Mouse (Mus musculus): Measurements from ENCODE around the gene Tubb1. TPM values are rescaled to one million over a fixed set of nuclear protein-coding genes. Genes with fewer than 3 reads are reported as not detected.

Tubb1 gene
- polyA plus RNA-seq (2012; rRNA removed): 0.09 TPM in 1 of 2 replicates, not detected in the other

- H3K4me3 ChIP-seq (ENCODE audit: insufficient read depth, low read length): no peak within 1 kb of the TSS
- TF ChIP-seq CTCF (IDR thresholded peaks at IDR 0.05; ENCODE audit: extremely low read depth, insufficient read depth, low read length): no peak
- no peak for TF ChIP-seq POLR2A (IDR thresholded peaks at IDR 0.05; ENCODE audit: extremely low read depth, insufficient read depth, low read length)
- no peaks in the 10 kb centered on the region for H3K4me1 ChIP-seq (ENCODE audit: control insufficient read depth, insufficient read depth, low read length)
- H3K27ac ChIP-seq (ENCODE audit: insufficient read depth, low read length): no peak within 1 kb of the TSS
Measured at GRCm38 (mm10) chr2:174450353-174450752, at the start of gene Tubb1. Gene Tubb1 (plus strand): TSS chr2:174450695.

GRCm38 (mm10) chr2:174410222-174410621, 40.3 kb upstream of the Tubb1 start:
- H3K4me3 ChIP-seq (ENCODE audit: insufficient read depth, low read length): no peak overlapping the region
- no peak overlapping the region for H3K27ac ChIP-seq (ENCODE audit: insufficient read depth, low read length)
- no peak for TF ChIP-seq CTCF (IDR thresholded peaks at IDR 0.05; ENCODE audit: extremely low read depth, insufficient read depth, low read length)
- no peak for TF ChIP-seq POLR2A (IDR thresholded peaks at IDR 0.05; ENCODE audit: extremely low read depth, insufficient read depth, low read length)
- H3K4me1 ChIP-seq (ENCODE audit: control insufficient read depth, insufficient read depth, low read length): no peaks in the 10 kb centered on the region

- H3K27ac ChIP-seq (ENCODE audit: insufficient read depth, low read length): no peak overlapping the region
- TF ChIP-seq CTCF (IDR thresholded peaks at IDR 0.05; ENCODE audit: extremely low read depth, insufficient read depth, low read length) (no peak), POLR2A (IDR thresholded peaks at IDR 0.05; ENCODE audit: extremely low read depth, insufficient read depth, low read length) (no peak)
- peaks cover 4% of the 10 kb centered on the region; the same call in 1 of the 2 replicates for H3K4me1 ChIP-seq (ENCODE audit: control insufficient read depth, insufficient read depth, low read length)
- H3K4me3 ChIP-seq (ENCODE audit: insufficient read depth, low read length): no peak overlapping the region
Measured at GRCm38 (mm10) chr2:174413127-174413526, 37.4 kb upstream of the Tubb1 start.

- no peak for TF ChIP-seq POLR2A (IDR thresholded peaks at IDR 0.05; ENCODE audit: extremely low read depth, insufficient read depth, low read length)
- no peak for TF ChIP-seq CTCF (IDR thresholded peaks at IDR 0.05; ENCODE audit: extremely low read depth, insufficient read depth, low read length)
- H3K4me1 ChIP-seq (ENCODE audit: control insufficient read depth, insufficient read depth, low read length): peaks cover 4% of the 10 kb centered on the region; the same call in 1 of the 2 replicates
- peak overlapping the region; percentile 73; the same call in 1 of the 2 replicates for H3K4me3 ChIP-seq (ENCODE audit: insufficient read depth, low read length)
- H3K27ac ChIP-seq (ENCODE audit: insufficient read depth, low read length): no peak overlapping the region
Measured at GRCm38 (mm10) chr2:174415001-174415730, 35.3 kb upstream of the Tubb1 start.

GRCm38 (mm10) chr2:174415731-174416310, 34.7 kb upstream of the Tubb1 start, which contains the start of gene Nelfcd:
Gene Nelfcd (plus strand): TSS chr2:174415804.
- TF ChIP-seq CTCF (IDR thresholded peaks at IDR 0.05; ENCODE audit: extremely low read depth, insufficient read depth, low read length) (no peak), POLR2A (IDR thresholded peaks at IDR 0.05; ENCODE audit: extremely low read depth, insufficient read depth, low read length) (peak; percentile 56; the same call in 1 of the 2 replicates)
- Histone ChIP-seq H3K27ac (ENCODE audit: insufficient read depth, low read length) (no peak within 1 kb of the TSS), H3K4me1 (ENCODE audit: control insufficient read depth, insufficient read depth, low read length) (peaks cover 4% of the 10 kb centered on the region; the same call in 1 of the 2 replicates), H3K4me3 (ENCODE audit: insufficient read depth, low read length) (peak within 1 kb of the TSS; percentile 73)

- Histone ChIP-seq H3K4me1 (ENCODE audit: control insufficient read depth, insufficient read depth, low read length) (peaks cover 4% of the 10 kb centered on the region; the same call in 1 of the 2 replicates), H3K4me3 (ENCODE audit: insufficient read depth, low read length) (no peak overlapping the region), H3K27ac (ENCODE audit: insufficient read depth, low read length) (no peak overlapping the region)
- no peak for TF ChIP-seq POLR2A (IDR thresholded peaks at IDR 0.05; ENCODE audit: extremely low read depth, insufficient read depth, low read length)
Measured at GRCm38 (mm10) chr2:174421107-174421506, 29.4 kb upstream of the Tubb1 start.

GRCm38 (mm10) chr2:174424301-174425085, 26.0 kb upstream of the Tubb1 start:
- TF ChIP-seq POLR2A (IDR thresholded peaks at IDR 0.05; ENCODE audit: extremely low read depth, insufficient read depth, low read length) (no peak), CTCF (IDR thresholded peaks at IDR 0.05; ENCODE audit: extremely low read depth, insufficient read depth, low read length) (no peak)
- Histone ChIP-seq H3K27ac (ENCODE audit: insufficient read depth, low read length) (no peak overlapping the region), H3K4me1 (ENCODE audit: control insufficient read depth, insufficient read depth, low read length) (no peaks in the 10 kb centered on the region), H3K4me3 (ENCODE audit: insufficient read depth, low read length) (no peak overlapping the region)

GRCm38 (mm10) chr2:174426856-174427255, 23.6 kb upstream of the Tubb1 start:
- H3K27ac ChIP-seq (ENCODE audit: insufficient read depth, low read length): no peak overlapping the region
- H3K4me3 ChIP-seq (ENCODE audit: insufficient read depth, low read length): no peak overlapping the region
- TF ChIP-seq POLR2A (IDR thresholded peaks at IDR 0.05; ENCODE audit: extremely low read depth, insufficient read depth, low read length): no peak
- no peak for TF ChIP-seq CTCF (IDR thresholded peaks at IDR 0.05; ENCODE audit: extremely low read depth, insufficient read depth, low read length)
- H3K4me1 ChIP-seq (ENCODE audit: control insufficient read depth, insufficient read depth, low read length): no peaks in the 10 kb centered on the region

GRCm38 (mm10) chr2:174428076-174428835, 22.2 kb upstream of the Tubb1 start:
- H3K4me3 ChIP-seq (ENCODE audit: insufficient read depth, low read length): no peak overlapping the region
- no peaks in the 10 kb centered on the region for H3K4me1 ChIP-seq (ENCODE audit: control insufficient read depth, insufficient read depth, low read length)
- TF ChIP-seq CTCF (IDR thresholded peaks at IDR 0.05; ENCODE audit: extremely low read depth, insufficient read depth, low read length) (no peak), POLR2A (IDR thresholded peaks at IDR 0.05; ENCODE audit: extremely low read depth, insufficient read depth, low read length) (no peak)
- H3K27ac ChIP-seq (ENCODE audit: insufficient read depth, low read length): no peak overlapping the region

Data from cortical plate, adult 2 months (tissue).